Comparison of ENCODE assay signal across 8 mouse cellular contexts in genomic region chr2:93075738-93076577, GRCm38 (mm10). TPM values are rescaled to one million over a fixed set of nuclear protein-coding genes. Genes with fewer than 3 reads are reported as not detected.
DNase-seq lines count a peak whose midpoint lies in the region; ATAC-seq and TF ChIP-seq lines count a peak whose summit lies in the region.

No protein-coding gene starts in this region.

- peaks cover 14% of the 10 kb centered on the region for H3K4me1 ChIP-seq in heart, embryonic 10.5 days
- H3K4me1 ChIP-seq in forebrain, embryonic 14.5 days (ENCODE audit: control insufficient read depth, insufficient read depth, low read length), result no peaks in the 10 kb centered on the region
- H3K4me1 ChIP-seq in intestine, embryonic 14.5 days (replicated peaks; ENCODE audit: control insufficient read depth, insufficient read depth, low read length), result peaks cover 2% of the 10 kb centered on the region
- 0 out of 2 replicates have a peak, but pooled peaks cover 3% of the 10 kb centered on the region for H3K4me1 ChIP-seq in limb, embryonic 13.5 days
- H3K4me1 ChIP-seq in stomach, postnatal 0 days (replicated peaks; ENCODE audit: control insufficient read depth, insufficient read depth), result no peaks in the 10 kb centered on the region

- TF ChIP-seq CTCF in stomach, postnatal 0 days (IDR thresholded peaks at IDR 0.05; ENCODE audit: low read depth), result peak; percentile 97

- H3K36me3 ChIP-seq in heart, embryonic 10.5 days, result no peaks in the 10 kb centered on the region
- no peaks in the 10 kb centered on the region for H3K36me3 ChIP-seq in forebrain, embryonic 14.5 days (ENCODE audit: control insufficient read depth, insufficient read depth, low read length)
- H3K36me3 ChIP-seq in intestine, embryonic 14.5 days (ENCODE audit: control insufficient read depth, insufficient read depth, low read length), result no peaks in the 10 kb centered on the region
- H3K36me3 ChIP-seq in limb, embryonic 13.5 days, result no peaks in the 10 kb centered on the region
- no peaks in the 10 kb centered on the region for H3K36me3 ChIP-seq in stomach, postnatal 0 days (ENCODE audit: control insufficient read depth, insufficient read depth, low read length)

- TF ChIP-seq EP300 in stomach, postnatal 0 days (optimal IDR thresholded peaks at IDR 0.05), result no peak

- H3K9me3 ChIP-seq in heart, embryonic 10.5 days, result no peaks in the 10 kb centered on the region
- H3K9me3 ChIP-seq in forebrain, embryonic 14.5 days (replicated peaks; ENCODE audit: control insufficient read depth, low read length), result no peaks in the 10 kb centered on the region
- H3K9me3 ChIP-seq in intestine, embryonic 14.5 days (ENCODE audit: control insufficient read depth, low read length), result no peaks in the 10 kb centered on the region
- no peaks in the 10 kb centered on the region for H3K9me3 ChIP-seq in limb, embryonic 13.5 days
- no peaks in the 10 kb centered on the region for H3K9me3 ChIP-seq in stomach, postnatal 0 days (ENCODE audit: control insufficient read depth, low read length)

- WGBS in heart, embryonic 10.5 days, result 45% methylated on average over 15 of the region's 15 CpGs
- 41% methylated on average over 15 of the region's 15 CpGs for WGBS in forebrain, embryonic 14.5 days
- 45% methylated on average over 15 of the region's 15 CpGs for WGBS in intestine, embryonic 14.5 days
- WGBS in limb, embryonic 13.5 days, result 46% methylated on average over 15 of the region's 15 CpGs
- 47% methylated on average over 15 of the region's 15 CpGs for WGBS in stomach, postnatal 0 days

- peak; percentile 74 for ATAC-seq in forebrain, embryonic 14.5 days
- 0 out of 2 replicates have a peak, but pooled peaks have one; percentile 47 for ATAC-seq in intestine, embryonic 14.5 days (replicated peaks; ENCODE audit: low FRiP score, low TSS enrichment, low read depth)
- ATAC-seq in limb, embryonic 13.5 days (ENCODE audit: low FRiP score, low read depth), result peak; percentile 35; the same call in 1 of the 2 replicates
- ATAC-seq in stomach, postnatal 0 days (ENCODE audit: low FRiP score, low TSS enrichment), result peak; percentile 72

- no peak overlapping the region for H3K9ac ChIP-seq in forebrain, embryonic 14.5 days (ENCODE audit: low read length)
- no peak overlapping the region for H3K9ac ChIP-seq in intestine, embryonic 14.5 days (ENCODE audit: low read length)
- no peak overlapping the region for H3K9ac ChIP-seq in limb, embryonic 13.5 days
- no peak overlapping the region for H3K9ac ChIP-seq in stomach, postnatal 0 days (ENCODE audit: low read length)

- H3K27me3 ChIP-seq in heart, embryonic 10.5 days (ENCODE audit: insufficient read depth, poor library complexity, severe bottlenecking), result peaks cover 32% of the 10 kb centered on the region
- no peaks in the 10 kb centered on the region for H3K27me3 ChIP-seq in forebrain, embryonic 14.5 days (replicated peaks; ENCODE audit: control insufficient read depth, insufficient read depth, low read length)
- no peaks in the 10 kb centered on the region for H3K27me3 ChIP-seq in intestine, embryonic 14.5 days (replicated peaks; ENCODE audit: control insufficient read depth, insufficient read depth, low read length)
- peaks cover 8% of the 10 kb centered on the region for H3K27me3 ChIP-seq in limb, embryonic 13.5 days
- no peaks in the 10 kb centered on the region; the same call in 1 of the 2 replicates for H3K27me3 ChIP-seq in stomach, postnatal 0 days (ENCODE audit: control insufficient read depth, insufficient read depth, low read length)

- H3K4me3 ChIP-seq in heart, embryonic 10.5 days, result no peak overlapping the region
- H3K4me3 ChIP-seq in forebrain, embryonic 14.5 days (ENCODE audit: low read depth, low read length), result no peak overlapping the region
- no peak overlapping the region for H3K4me3 ChIP-seq in intestine, embryonic 14.5 days (ENCODE audit: low read depth, low read length)
- H3K4me3 ChIP-seq in limb, embryonic 13.5 days, result no peak overlapping the region
- no peak overlapping the region for H3K4me3 ChIP-seq in stomach, postnatal 0 days (ENCODE audit: low read depth, low read length)

- no peak overlapping the region for H3K4me2 ChIP-seq in forebrain, embryonic 14.5 days (ENCODE audit: low read length)
- H3K4me2 ChIP-seq in intestine, embryonic 14.5 days (ENCODE audit: low read length), result no peak overlapping the region
- H3K4me2 ChIP-seq in limb, embryonic 13.5 days (replicated peaks), result no peak overlapping the region
- H3K4me2 ChIP-seq in stomach, postnatal 0 days (replicated peaks; ENCODE audit: low read depth), result no peak overlapping the region

- H3K27ac ChIP-seq in heart, embryonic 10.5 days, result no peak overlapping the region
- no peak overlapping the region; the same call in 1 of the 2 replicates for H3K27ac ChIP-seq in forebrain, embryonic 14.5 days (ENCODE audit: low read depth, low read length)
- H3K27ac ChIP-seq in intestine, embryonic 14.5 days (ENCODE audit: low read depth), result no peak overlapping the region
- H3K27ac ChIP-seq in limb, embryonic 13.5 days, result no peak overlapping the region
- no peak overlapping the region for H3K27ac ChIP-seq in stomach, postnatal 0 days (replicated peaks)

- DNase-seq in heart, adult 8-10 months (ENCODE audit: low spot score), result peak; percentile 23
- no peak for DNase-seq in heart, embryonic 10.5 days (ENCODE audit: low spot score)
- DNase-seq in cerebellum, adult 11 months, result peak; percentile 58
- peak; percentile 86 for DNase-seq in forebrain, embryonic 14.5 days (ENCODE audit: low spot score)
- DNase-seq in intestine, embryonic 14.5 days (ENCODE audit: low spot score), result peak; percentile 86
- DNase-seq in neural tube, embryonic 10.5 days (ENCODE audit: extremely low spot score, low spot score), result peak; percentile 80
- DNase-seq in stomach, postnatal 0 days (ENCODE audit: low spot score), result peak; percentile 80

RNA-seq across cellular contexts. Expression of gene Prdm11, which starts 30.0 kb away (rescaled TPM):
- 10 to 100 TPM in 2 of 4 experiments, 1 to 10 TPM in 2; 5.7 to 10.5 (median 9.3) TPM for total RNA-seq in heart, adult 8-10 months (2022)
- polyA plus RNA-seq in heart, embryonic 10.5 days (2016; fragmentation: Nextera tagmentation; extraction: Ambion mirVana), result 4.5 and 4.6 TPM in 2 replicates
- polyA plus RNA-seq in forebrain, embryonic 14.5 days (2014; fragmentation: Nextera tagmentation; extraction: Ambion mirVana), result 0.76 and 0.96 TPM in 2 replicates
- polyA plus RNA-seq in intestine, embryonic 14.5 days (2014; fragmentation: Nextera tagmentation; extraction: Ambion mirVana), result 5.1 and 5.5 TPM in 2 replicates
- polyA plus RNA-seq in limb, embryonic 13.5 days (2015; fragmentation: Nextera tagmentation; extraction: Ambion mirVana), result 7.1 and 7.8 TPM in 2 replicates
- polyA plus RNA-seq in stomach, postnatal 0 days (2015; fragmentation: Nextera tagmentation; extraction: Ambion mirVana), result 5.8 and 6.2 TPM in 2 replicates
